9 mouse cellular contexts compared by ENCODE assay signal in the genomic region with DNA sequence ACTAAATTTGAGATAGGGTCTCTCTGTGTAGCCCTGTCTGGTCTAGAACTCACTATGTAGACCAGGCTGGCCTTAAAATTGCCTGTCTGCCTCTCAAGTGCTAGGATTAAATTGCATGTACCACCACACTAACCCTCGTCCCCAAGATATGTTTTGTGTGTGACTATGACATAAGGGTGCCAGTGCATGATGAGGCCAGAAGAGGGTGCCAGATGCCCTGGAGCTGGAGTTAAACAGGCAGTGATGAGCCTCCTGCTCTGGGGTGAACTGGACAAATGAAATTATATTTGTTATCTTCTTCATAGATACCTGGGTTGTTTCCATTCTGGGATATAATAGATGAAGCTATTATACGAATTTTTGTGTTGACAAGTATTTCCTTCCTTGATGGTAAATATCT. TPM values are rescaled to one million over a fixed set of nuclear protein-coding genes. Genes with fewer than 3 reads are reported as not detected.
DNase-seq lines count a peak whose midpoint lies in the region; ATAC-seq and TF ChIP-seq lines count a peak whose summit lies in the region.
"Had no signal": no experiment of that assay in that cellular context is flagged by ENCODE, and none has a peak within 500 bp of the region (broad histone marks: within the 10 kb centered on the region; RNA-seq: fewer than 3 reads in every experiment).

No protein-coding gene starts in this region.

- no peak for TF ChIP-seq EP300 in liver, postnatal 0 days (IDR thresholded peaks at IDR 0.05; ENCODE audit: low read depth)

- WGBS in kidney, postnatal 0 days: 83% methylated on average over 2 of the region's 2 CpGs
- WGBS in bone marrow, adult 2 months: 56% methylated on average over 2 of the region's 2 CpGs
- WGBS in liver, postnatal 0 days (ENCODE audit: insufficient replicate concordance): 67% methylated on average over 2 of the region's 2 CpGs
- WGBS in heart, embryonic 10.5 days: 77% methylated on average over 2 of the region's 2 CpGs

- no peaks in the 10 kb centered on the region for H3K4me1 ChIP-seq in kidney, postnatal 0 days (replicated peaks; ENCODE audit: insufficient read depth, low read length)
- H3K4me1 ChIP-seq in bone marrow, adult 2 months (ENCODE audit: control insufficient read depth, insufficient read depth, low read length): no peaks in the 10 kb centered on the region
- peaks cover 3% of the 10 kb centered on the region; the same call in 1 of the 2 replicates for H3K4me1 ChIP-seq in liver, postnatal 0 days (ENCODE audit: insufficient read depth)
- H3K4me1 ChIP-seq in heart, embryonic 10.5 days: no peaks in the 10 kb centered on the region
- H3K4me1 ChIP-seq: limb, embryonic 13.5 days; stomach, embryonic 15.5 days had no signal

- TF ChIP-seq CTCF in kidney, postnatal 0 days (IDR thresholded peaks at IDR 0.05; ENCODE audit: low read depth): peak; percentile 64
- peak; percentile 48; the same call in 1 of the 2 replicates for TF ChIP-seq CTCF in bone marrow, adult 2 months (IDR thresholded peaks at IDR 0.05; ENCODE audit: control insufficient read depth, insufficient read depth, low read length)
- peak; percentile 75 for TF ChIP-seq CTCF in liver, postnatal 0 days (IDR thresholded peaks at IDR 0.05; ENCODE audit: low read depth)

- H3K27ac ChIP-seq in kidney, postnatal 0 days: no peak overlapping the region
- no peak overlapping the region for H3K27ac ChIP-seq in bone marrow, adult 2 months (ENCODE audit: control insufficient read depth, insufficient read depth, low read depth, low read length, poor library complexity)
- H3K27ac ChIP-seq in liver, postnatal 0 days (ENCODE audit: low read depth): peak overlapping the region; percentile 72; the same call in 1 of the 2 replicates
- no peak overlapping the region for H3K27ac ChIP-seq in heart, embryonic 10.5 days
- H3K27ac ChIP-seq: limb, embryonic 13.5 days; stomach, embryonic 15.5 days had no signal

- peak; percentile 57 for DNase-seq in kidney, postnatal 0 days (ENCODE audit: low spot score)
- DNase-seq in kidney, adult 8-10 months: no peak
- DNase-seq in ES-CJ7 (ENCODE audit: low read depth, low spot score): peak; percentile 60
- peak; percentile 41 for DNase-seq in liver, postnatal 0 days
- DNase-seq in layer of hippocampus, adult 18-20 months (ENCODE audit: low spot score in 2 of 2): no peak
- DNase-seq in heart, embryonic 10.5 days (ENCODE audit: low spot score): no peak

- ATAC-seq in kidney, postnatal 0 days (replicated peaks; ENCODE audit: low FRiP score, low read depth): no peak
- peak; percentile 59 for ATAC-seq in liver, postnatal 0 days

- H3K27me3 ChIP-seq in kidney, postnatal 0 days (ENCODE audit: insufficient read depth, low read length): no peaks in the 10 kb centered on the region
- no peaks in the 10 kb centered on the region for H3K27me3 ChIP-seq in liver, postnatal 0 days (ENCODE audit: insufficient read depth, low read length)
- no peaks in the 10 kb centered on the region for H3K27me3 ChIP-seq in heart, embryonic 10.5 days (ENCODE audit: insufficient read depth, poor library complexity, severe bottlenecking)
- H3K27me3 ChIP-seq: limb, embryonic 13.5 days; stomach, embryonic 15.5 days had no signal

- no peak for TF ChIP-seq POLR2A in bone marrow, adult 2 months (IDR thresholded peaks at IDR 0.05; ENCODE audit: borderline replicate concordance, control insufficient read depth, low read depth, low read length)

- H3K9ac ChIP-seq in kidney, postnatal 0 days (ENCODE audit: low read depth, low read length): no peak overlapping the region
- no peak overlapping the region for H3K9ac ChIP-seq in liver, postnatal 0 days (replicated peaks)
- H3K9ac ChIP-seq: limb, embryonic 13.5 days; stomach, embryonic 15.5 days had no signal

- no peak overlapping the region for H3K4me3 ChIP-seq in kidney, postnatal 0 days (replicated peaks; ENCODE audit: low read depth, low read length)
- H3K4me3 ChIP-seq in bone marrow, adult 2 months (replicated peaks; ENCODE audit: control insufficient read depth, low read depth, low read length): no peak overlapping the region
- H3K4me3 ChIP-seq in liver, postnatal 0 days (ENCODE audit: low read depth, low read length): no peak overlapping the region
- H3K4me3 ChIP-seq in heart, embryonic 10.5 days: no peak overlapping the region
- H3K4me3 ChIP-seq: limb, embryonic 13.5 days; stomach, embryonic 15.5 days had no signal

- H3K9me3 ChIP-seq in kidney, postnatal 0 days (replicated peaks; ENCODE audit: low read length): no peaks in the 10 kb centered on the region
- H3K9me3 ChIP-seq in liver, postnatal 0 days (ENCODE audit: low read length): no peaks in the 10 kb centered on the region
- no peaks in the 10 kb centered on the region for H3K9me3 ChIP-seq in heart, embryonic 10.5 days
- H3K9me3 ChIP-seq: stomach, embryonic 15.5 days had no signal

- no peak overlapping the region for H3K4me2 ChIP-seq in kidney, postnatal 0 days (ENCODE audit: low read length)
- no peak overlapping the region for H3K4me2 ChIP-seq in liver, postnatal 0 days (ENCODE audit: low read depth, low read length)
- H3K4me2 ChIP-seq: limb, embryonic 13.5 days; stomach, embryonic 15.5 days had no signal

- no peaks in the 10 kb centered on the region for H3K36me3 ChIP-seq in kidney, postnatal 0 days (ENCODE audit: insufficient read depth, low read length)
- H3K36me3 ChIP-seq in liver, postnatal 0 days (replicated peaks; ENCODE audit: insufficient read depth, low read length): no peaks in the 10 kb centered on the region
- H3K36me3 ChIP-seq in heart, embryonic 10.5 days: no peaks in the 10 kb centered on the region
- H3K36me3 ChIP-seq: limb, embryonic 13.5 days; stomach, embryonic 15.5 days had no signal

RNA-seq across cellular contexts. Expression of gene Slc30a5, which starts 10.7 kb away (rescaled TPM):
- polyA plus RNA-seq in kidney, postnatal 0 days (2015; fragmentation: Nextera tagmentation; extraction: Ambion mirVana): 53.0 and 54.5 TPM in 2 replicates
- polyA plus RNA-seq in bone marrow, adult 2 months (2011; ENCODE audit: insufficient read depth, insufficient read length, low replicate concordance, missing spikeins): 20.7 and 23.2 TPM in 2 replicates
- polyA plus RNA-seq in liver, postnatal 0 days (2015; fragmentation: Nextera tagmentation; extraction: Ambion mirVana): 18.8 and 18.9 TPM in 2 replicates
- 10 to 100 TPM; 36.6 to 36.8 TPM for total RNA-seq in layer of hippocampus, adult 18-20 months (2021)
- 39.0 and 45.6 TPM in 2 replicates for polyA plus RNA-seq in heart, embryonic 10.5 days (2016; fragmentation: Nextera tagmentation; extraction: Ambion mirVana)

RNA-seq across cellular contexts. Expression of gene Ccnb1, which starts 57.6 kb away (rescaled TPM):
- polyA plus RNA-seq in kidney, postnatal 0 days (2015; fragmentation: Nextera tagmentation; extraction: Ambion mirVana): 101 and 103 TPM in 2 replicates
- 62.2 and 75.7 TPM in 2 replicates for polyA plus RNA-seq in bone marrow, adult 2 months (2011; ENCODE audit: insufficient read depth, insufficient read length, low replicate concordance, missing spikeins)
- 74.6 and 85.2 TPM in 2 replicates for polyA plus RNA-seq in liver, postnatal 0 days (2015; fragmentation: Nextera tagmentation; extraction: Ambion mirVana)
- total RNA-seq in layer of hippocampus, adult 18-20 months (2021): under 1 TPM; 0.37 to 0.58 TPM
- polyA plus RNA-seq in heart, embryonic 10.5 days (2016; fragmentation: Nextera tagmentation; extraction: Ambion mirVana): 295 and 306 TPM in 2 replicates

Comparison
In these comparisons a context has a peak if more than half of its experiments do, and no peak if none do; other contexts are left out.
1. DNase-seq: peak in kidney, postnatal 0 days (single experiment), ES-CJ7 (single experiment) and liver, postnatal 0 days (single experiment); none in kidney, adult 8-10 months (0 of 2), layer of hippocampus, adult 18-20 months (0 of 2) and heart, embryonic 10.5 days (single experiment).
2. Peak in every context shown above with its lines, with median percentiles within 50 percentile points of each other: CTCF ChIP-seq.